Mouse (Mus musculus): Measurements from ENCODE around the gene Tbxas1.
A peak's percentile ranks its signal among the peaks of the same experiment; 100 is the strongest.

The Tbxas1 gene

GRCm38 (mm10) chr6:38853561-38853992 is 21.6 kb upstream of the Tbxas1 start:
- DNase-seq (ENCODE audit: low spot score), result no peak

- no peak for DNase-seq (ENCODE audit: low spot score)
Measured at GRCm38 (mm10) chr6:38859819-38860218, 15.4 kb upstream of the Tbxas1 start.

- DNase-seq (ENCODE audit: low spot score), result no peak
Measured at GRCm38 (mm10) chr6:38860301-38860700, 14.9 kb upstream of the Tbxas1 start.

GRCm38 (mm10) chr6:38863595-38863994 is 11.6 kb upstream of the Tbxas1 start:
- no peak for DNase-seq (ENCODE audit: low spot score)

GRCm38 (mm10) chr6:38865805-38866204 is 9.4 kb upstream of the Tbxas1 start:
- no peak for DNase-seq (ENCODE audit: low spot score)

- no peak for DNase-seq (ENCODE audit: low spot score)
Measured at GRCm38 (mm10) chr6:38866357-38866756, 8.8 kb upstream of the Tbxas1 start.

GRCm38 (mm10) chr6:38866761-38867160 is 8.4 kb upstream of the Tbxas1 start:
- no peak for DNase-seq (ENCODE audit: low spot score)

- no peak for DNase-seq (ENCODE audit: low spot score)
Measured at GRCm38 (mm10) chr6:38867291-38867690, 7.9 kb upstream of the Tbxas1 start.

GRCm38 (mm10) chr6:38868974-38869373 is 6.2 kb upstream of the Tbxas1 start:
- DNase-seq (ENCODE audit: low spot score), result no peak

- no peak for DNase-seq (ENCODE audit: low spot score)
Measured at GRCm38 (mm10) chr6:38870070-38870469, 5.1 kb upstream of the Tbxas1 start.

- DNase-seq (ENCODE audit: low spot score), result no peak
Measured at GRCm38 (mm10) chr6:38871051-38871450, 4.2 kb upstream of the Tbxas1 start.

GRCm38 (mm10) chr6:38873316-38873715 is 1.9 kb upstream of the Tbxas1 start:
- DNase-seq (ENCODE audit: low spot score), result no peak

GRCm38 (mm10) chr6:38874035-38874434 is 1.2 kb upstream of the Tbxas1 start:
- peak; percentile 64 for DNase-seq (ENCODE audit: low spot score)

- no peak for DNase-seq (ENCODE audit: low spot score)
Measured at GRCm38 (mm10) chr6:38874565-38875257, 493 bp upstream of the Tbxas1 start.

GRCm38 (mm10) chr6:38876071-38876911 is 1.1 kb downstream of the Tbxas1 start, which contains the start of gene Hipk2:
Gene Hipk2 (minus strand): TSS chr6:38876165.
- DNase-seq (ENCODE audit: low spot score), result peak; percentile 89

- DNase-seq (ENCODE audit: low spot score), result no peak
Measured at GRCm38 (mm10) chr6:38877674-38878073, 2.5 kb downstream of the Tbxas1 start.

GRCm38 (mm10) chr6:38881468-38881867 is 6.3 kb downstream of the Tbxas1 start:
- DNase-seq (ENCODE audit: low spot score), result no peak

- no peak for DNase-seq (ENCODE audit: low spot score)
Measured at GRCm38 (mm10) chr6:38881975-38882374, 6.8 kb downstream of the Tbxas1 start.

- DNase-seq (ENCODE audit: low spot score), result no peak
Measured at GRCm38 (mm10) chr6:38882728-38883171, 7.5 kb downstream of the Tbxas1 start.

- DNase-seq (ENCODE audit: low spot score), result no peak
Measured at GRCm38 (mm10) chr6:38884482-38884881, 9.3 kb downstream of the Tbxas1 start.

GRCm38 (mm10) chr6:38885132-38885531 is 9.9 kb downstream of the Tbxas1 start:
- DNase-seq (ENCODE audit: low spot score), result no peak

GRCm38 (mm10) chr6:38887436-38887835 is 12.2 kb downstream of the Tbxas1 start:
- no peak for DNase-seq (ENCODE audit: low spot score)

GRCm38 (mm10) chr6:38889156-38889555 is 14.0 kb downstream of the Tbxas1 start:
- DNase-seq (ENCODE audit: low spot score), result no peak
